Mouse (Mus musculus): ENCODE data around the gene Wfdc1. TPM values are rescaled to one million over a fixed set of nuclear protein-coding genes. Genes with fewer than 3 reads are reported as not detected.

Wfdc1 gene
- total RNA-seq, 2 experiments from 2014 or later: 19.7 to 26.9 TPM

DNA sequence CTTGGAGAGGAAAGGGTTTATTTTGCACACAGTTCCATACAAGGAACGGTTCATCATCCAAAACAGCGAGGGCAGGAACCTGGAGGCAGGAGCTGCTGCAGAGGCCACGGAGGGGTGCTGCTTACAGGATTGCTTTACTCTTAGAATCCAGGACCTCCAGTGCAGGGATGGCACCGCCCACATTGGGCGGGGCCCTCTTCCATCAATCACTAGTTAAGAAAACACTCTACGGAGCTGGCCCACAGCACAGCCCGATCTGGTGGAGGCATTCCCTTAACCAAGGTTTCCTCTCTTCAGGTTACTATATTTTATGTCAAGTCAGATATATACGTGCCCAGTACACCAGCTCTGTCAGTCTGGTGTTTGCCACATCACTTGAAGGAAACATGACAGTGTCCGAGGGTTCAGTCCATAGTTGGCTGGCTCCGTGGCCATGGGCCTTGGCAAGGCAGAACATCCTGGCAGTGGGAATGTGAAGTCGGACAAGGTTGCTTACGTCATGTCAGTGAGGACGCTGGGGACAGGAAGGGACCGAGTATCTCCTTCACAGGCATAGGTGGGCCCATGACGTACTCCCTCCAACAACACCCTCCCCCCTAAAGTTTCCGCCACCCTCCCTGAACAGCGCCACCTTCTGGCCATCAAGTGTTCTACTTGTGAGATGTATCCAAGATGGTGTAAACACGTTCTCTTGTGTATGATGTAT is 12.1 kb downstream of the Wfdc1 start:
- DNase-seq (ENCODE audit: low spot score in 2 of 2): peak in 1 of 2 experiments; percentile 42

- no peak for DNase-seq (ENCODE audit: low spot score in 2 of 2)
These were observed 13.0 kb downstream of the Wfdc1 start for GRCm38 (mm10) chr8:119679184-119679583.

DNA sequence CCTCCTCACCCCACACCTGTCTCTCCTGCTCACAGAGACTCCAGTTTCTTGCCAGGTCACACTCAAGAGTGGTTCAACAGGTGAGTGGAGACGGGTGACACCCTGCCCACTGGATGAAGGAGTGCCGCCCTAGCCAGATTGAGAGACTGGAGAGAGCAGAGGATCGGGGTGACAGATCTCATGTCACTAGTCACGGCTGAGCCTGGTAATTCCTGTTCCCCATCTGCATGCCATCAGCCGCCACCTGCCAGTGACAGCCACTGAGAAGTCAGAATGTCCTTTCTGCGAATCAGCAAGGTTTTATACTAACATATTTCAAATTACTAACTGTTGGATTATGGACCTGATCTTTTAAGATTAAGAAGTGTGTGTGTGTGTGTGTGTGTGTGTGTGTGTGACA is 24.4 kb downstream of the Wfdc1 start:
- DNase-seq (ENCODE audit: low spot score in 2 of 2): no peak

GRCm38 (mm10) chr8:119691989-119692388 is 25.8 kb downstream of the Wfdc1 start:
- DNase-seq (ENCODE audit: low spot score in 2 of 2): no peak

DNA sequence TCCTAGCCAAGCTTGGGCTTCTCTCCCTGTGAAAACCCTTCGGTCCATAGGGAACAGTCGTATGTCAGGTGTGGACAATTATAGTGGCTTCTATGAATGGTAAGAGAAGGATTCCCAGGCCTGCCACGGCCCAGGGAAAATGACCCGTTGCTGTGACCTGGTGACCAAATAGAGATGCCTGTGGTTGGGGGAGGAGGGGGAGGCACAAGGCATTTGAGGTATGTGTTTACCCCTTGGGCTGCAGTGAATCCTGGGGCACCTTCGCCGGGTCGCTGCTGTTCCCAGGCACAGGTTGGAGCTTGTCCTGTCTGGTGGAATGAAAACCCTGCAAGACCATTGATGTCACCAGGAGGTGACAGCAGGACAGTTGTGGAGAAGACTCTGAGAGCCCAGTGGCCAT is 28.5 kb downstream of the Wfdc1 start:
- DNase-seq (ENCODE audit: low spot score in 2 of 2): no peak

DNA sequence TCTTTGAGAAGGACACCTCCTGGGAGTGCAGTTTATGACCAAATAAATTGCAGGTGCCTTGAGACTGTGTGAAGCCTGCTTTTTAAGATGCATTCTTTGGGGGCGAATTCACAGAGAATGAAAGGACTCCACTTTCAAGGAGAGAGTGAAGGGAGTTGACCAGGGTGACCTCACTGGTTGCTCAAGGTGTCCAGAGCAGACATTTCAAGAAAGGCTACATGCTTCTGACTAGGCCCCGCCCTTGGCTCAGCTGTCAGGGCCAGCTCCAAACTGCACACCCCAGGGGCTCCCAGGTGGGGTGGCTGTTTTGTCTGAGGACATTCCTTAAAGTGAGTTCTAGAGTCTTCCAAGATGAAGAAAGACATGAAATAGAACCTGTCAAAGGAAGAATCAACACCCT is 31.0 kb downstream of the Wfdc1 start:
- no peak for DNase-seq (ENCODE audit: low spot score in 2 of 2)

- peak; percentile 33 to 35 for DNase-seq (ENCODE audit: low spot score in 2 of 2)
These were observed 32.8 kb downstream of the Wfdc1 start for GRCm38 (mm10) chr8:119698960-119699359.

- DNase-seq (ENCODE audit: low spot score in 2 of 2): no peak
These were observed 33.5 kb downstream of the Wfdc1 start, which contains the start of gene Atp2c2 for GRCm38 (mm10) chr8:119699549-119700134. Gene Atp2c2 (plus strand): TSS chr8:119700009.

GRCm38 (mm10) chr8:119702965-119703364 is 36.8 kb downstream of the Wfdc1 start:
- DNase-seq (ENCODE audit: low spot score in 2 of 2): no peak

DNA sequence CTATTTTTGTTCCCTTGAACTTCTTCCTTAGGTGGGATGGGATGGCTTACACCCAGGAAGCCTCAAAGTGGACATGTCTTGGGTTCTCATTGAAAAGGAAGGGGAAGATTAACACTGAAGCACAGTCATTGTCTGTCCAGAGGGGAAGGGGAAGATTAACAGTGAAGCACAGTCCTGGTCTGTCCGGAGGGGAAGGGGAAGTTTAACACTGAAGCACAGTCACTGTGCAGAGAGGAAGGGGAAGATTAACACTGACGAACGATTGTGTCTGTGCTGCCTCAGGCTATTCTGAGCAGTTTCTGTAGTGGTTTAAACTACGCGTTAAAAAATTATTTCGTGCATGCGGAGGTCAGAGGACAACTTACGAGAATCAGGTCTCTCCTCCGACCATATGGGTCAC is 41.0 kb downstream of the Wfdc1 start:
- DNase-seq (ENCODE audit: low spot score in 2 of 2): no peak

- no peak for DNase-seq (ENCODE audit: low spot score in 2 of 2)
These were observed 42.3 kb downstream of the Wfdc1 start for GRCm38 (mm10) chr8:119708471-119708870.

GRCm38 (mm10) chr8:119708878-119709702 is 42.9 kb downstream of the Wfdc1 start:
- DNase-seq (ENCODE audit: low spot score in 2 of 2): no peak

GRCm38 (mm10) chr8:119709703-119710093 is 43.5 kb downstream of the Wfdc1 start:
- no peak for DNase-seq (ENCODE audit: low spot score in 2 of 2)

DNA sequence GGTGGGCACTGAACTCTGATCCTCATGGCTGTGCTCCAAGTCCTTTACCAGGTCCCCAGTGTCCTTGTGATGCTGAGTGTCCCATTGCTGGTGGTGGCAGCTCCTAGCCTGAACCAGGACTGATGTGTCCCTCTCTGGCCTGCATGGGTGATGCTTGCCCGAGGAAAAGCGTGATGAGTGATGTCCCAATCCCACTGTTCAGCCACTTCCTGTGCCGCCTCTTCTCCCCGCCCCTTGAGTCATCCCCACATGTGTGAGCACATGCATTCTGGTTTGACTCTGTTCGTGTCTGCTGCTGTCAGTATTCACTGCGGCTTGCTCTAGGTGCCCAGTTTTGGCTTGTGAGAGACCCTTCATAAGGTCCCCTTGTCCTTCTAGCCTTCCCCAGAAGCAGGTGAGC is 46.1 kb downstream of the Wfdc1 start:
- no peak for DNase-seq (ENCODE audit: low spot score in 2 of 2)

GRCm38 (mm10) chr8:119713421-119713820 is 47.3 kb downstream of the Wfdc1 start:
- DNase-seq (ENCODE audit: low spot score in 2 of 2): no peak

- peak in 1 of 2 experiments; percentile 32 for DNase-seq (ENCODE audit: low spot score in 2 of 2)
These were observed 49.1 kb downstream of the Wfdc1 start for GRCm38 (mm10) chr8:119715221-119715620.

- no peak for DNase-seq (ENCODE audit: low spot score in 2 of 2)
These were observed 50.6 kb downstream of the Wfdc1 start for GRCm38 (mm10) chr8:119716730-119717299.

- no peak for DNase-seq (ENCODE audit: low spot score in 2 of 2)
These were observed 51.6 kb downstream of the Wfdc1 start for GRCm38 (mm10) chr8:119717765-119718164.

DNA sequence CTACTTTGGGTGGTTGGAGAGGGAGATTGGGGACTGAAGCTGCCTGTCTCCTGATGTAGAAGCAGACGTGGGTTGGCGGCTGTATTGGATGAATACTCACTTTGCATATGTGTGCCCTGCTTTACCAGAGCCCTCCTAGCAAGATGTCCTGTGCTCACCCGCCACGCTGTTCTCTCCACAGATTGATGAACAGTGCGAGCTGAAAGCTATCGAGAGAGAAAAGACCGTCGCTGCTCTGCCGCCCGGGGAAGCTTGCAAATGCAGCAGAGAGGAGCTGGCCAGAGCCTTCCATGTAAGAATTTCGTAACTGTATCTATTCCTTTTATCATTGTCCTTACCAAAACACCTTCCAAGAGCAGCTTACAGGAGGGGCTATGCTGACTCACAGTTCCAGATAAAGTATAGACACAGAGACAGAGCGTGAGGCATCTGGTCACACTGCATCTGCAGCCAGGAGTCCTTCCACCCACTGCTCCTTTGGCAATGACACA is 52.9 kb downstream of the Wfdc1 start:
- no peak for DNase-seq (ENCODE audit: low spot score in 2 of 2)

GRCm38 (mm10) chr8:119722348-119722747 is 56.2 kb downstream of the Wfdc1 start:
- no peak for DNase-seq (ENCODE audit: low spot score in 2 of 2)

DNA sequence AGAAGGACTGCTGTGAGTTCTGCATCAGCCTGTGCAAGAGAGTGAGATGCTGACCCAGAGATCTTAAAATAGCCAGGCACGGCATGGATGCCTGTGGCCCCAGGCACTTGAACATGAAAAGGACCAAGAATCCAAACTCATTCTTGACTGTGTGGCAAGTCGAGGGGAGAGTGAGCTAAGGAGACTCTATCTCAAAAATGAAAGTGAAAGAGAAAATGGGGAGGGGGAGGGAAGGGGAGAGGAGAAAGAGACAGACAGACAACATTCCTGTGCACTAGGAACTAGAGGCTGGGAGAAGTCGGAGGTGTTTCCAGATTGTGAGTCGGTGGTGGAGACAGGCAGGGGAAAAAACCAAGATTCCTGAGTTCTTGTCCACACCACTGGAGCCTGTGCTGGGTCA is 57.5 kb downstream of the Wfdc1 start:
- no peak for DNase-seq (ENCODE audit: low spot score in 2 of 2)

DNA sequence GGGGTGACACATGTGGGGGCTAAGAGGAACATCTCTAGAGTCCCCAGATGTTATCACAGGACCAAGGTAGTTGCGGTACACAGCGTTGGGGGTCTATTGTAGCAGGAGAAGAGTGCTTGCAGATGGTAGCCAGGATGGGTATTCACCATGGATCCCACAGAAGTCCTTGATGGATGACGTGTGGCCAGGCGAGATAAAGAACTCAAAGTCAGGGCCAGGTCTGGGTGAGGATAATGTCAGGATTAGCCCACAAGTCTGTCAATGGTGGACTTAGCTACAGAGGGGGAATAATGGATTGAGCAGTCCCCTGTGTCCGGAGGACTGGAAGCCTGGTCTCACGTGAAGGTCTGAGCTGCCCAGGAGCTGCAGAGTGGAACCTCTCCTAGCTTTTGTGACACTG is 58.4 kb downstream of the Wfdc1 start:
- DNase-seq (ENCODE audit: low spot score in 2 of 2): no peak

All from adrenal gland, postnatal 4 days (tissue).